Mouse (Mus musculus) embryonic facial prominence, embryonic 15.5 days (tissue): ENCODE data around the gene Cpsf3. TPM values are rescaled to one million over a fixed set of nuclear protein-coding genes. Genes with fewer than 3 reads are reported as not detected.

Source experiments
- ATAC-seq: fragments of 200-750 bp; cut with Nextera tagmentation; 2 replicates; pipeline ENCODE4 v1.8.0; 2017; ENCODE audit warnings: low read depth, moderate TSS enrichment; ENCODE audit not compliant: insufficient number of reproducible peaks, low FRiP score, low TSS enrichment
- H3K27ac ChIP-seq: fragments of 300-500 bp; sonication (generic); replicated peaks from 2 replicates; pipeline ENCODE4 v1.5.1; 2015; ENCODE audit warnings: mild to moderate bottlenecking, inconsistent platforms
- H3K27me3 ChIP-seq: fragments of 300-500 bp; sonication (generic); 2 replicates; pipeline ENCODE4 v1.6.1; 2015; ENCODE audit warnings: inconsistent platforms
- H3K36me3 ChIP-seq: fragments of 300-500 bp; sonication (generic); 2 replicates; pipeline ENCODE4 v1.6.1; 2015; ENCODE audit warnings: mild to moderate bottlenecking, inconsistent platforms
- H3K4me1 ChIP-seq: fragments of 300-500 bp; sonication (generic); 2 replicates; pipeline ENCODE4 v1.6.1; 2015; ENCODE audit warnings: inconsistent platforms
- H3K4me2 ChIP-seq: fragments of 300-500 bp; sonication (generic); replicated peaks from 2 replicates; pipeline ENCODE4 v1.6.1; 2015; ENCODE audit warnings: mild to moderate bottlenecking, inconsistent platforms
- H3K4me3 ChIP-seq: fragments of 300-500 bp; sonication (generic); replicated peaks from 2 replicates; pipeline ENCODE4 v1.5.1; 2015; ENCODE audit warnings: mild to moderate bottlenecking, inconsistent platforms
- H3K9ac ChIP-seq: fragments of 300-500 bp; sonication (generic); 2 replicates; pipeline ENCODE4 v1.6.1; 2015; ENCODE audit warnings: inconsistent platforms
- H3K9me3 ChIP-seq: fragments of 300-500 bp; sonication (generic); replicated peaks from 2 replicates; pipeline ENCODE4 v1.6.1; 2016; ENCODE audit warnings: inconsistent platforms
- WGBS: fragments of 180-500 bp; shearing (Covaris S2); methylation state at CpG from one replicate; pipeline ENCODE4 v1.1.7; 2015; 5-methylcytosine and 5-hydroxymethylcytosine counted together
- polyA plus RNA-seq: library from polyadenylated mRNA; unstranded; fragments of >200 nt; fragmentation: Nextera tagmentation; extraction: Ambion mirVana; gene quantifications from 2 replicates; pipeline ENCODE4 v1.2.1, GENCODE M21; 2015

The Cpsf3 gene
- polyA plus RNA-seq, 1 experiment from 2014 or later: 96.8 TPM

DNA sequence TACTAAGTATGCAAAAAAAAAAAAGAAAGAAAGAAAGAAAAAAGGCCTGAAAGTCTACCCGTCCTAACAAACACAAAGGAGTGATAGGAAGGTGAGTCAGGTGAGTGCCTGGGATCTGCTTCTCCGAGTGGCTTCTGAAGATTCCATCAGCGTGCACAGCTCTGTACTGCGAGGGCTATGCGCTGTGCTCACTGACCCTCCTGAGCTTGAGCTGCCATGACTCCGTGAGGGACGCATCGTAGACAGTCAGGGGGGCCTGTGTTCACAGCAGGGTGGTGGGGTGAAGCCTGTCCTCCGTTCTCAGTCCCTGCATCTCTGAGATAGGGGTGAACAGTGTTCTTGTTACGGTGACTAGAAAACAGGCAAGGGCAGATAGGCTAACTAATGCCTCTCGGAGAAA lies 13.7 kb downstream of the Cpsf3 start:
- Histone ChIP-seq H3K9me3 (no peaks in the 10 kb centered on the region), H3K4me2 (no peak overlapping the region), H3K9ac (no peak overlapping the region), H3K27ac (no peak overlapping the region), H3K4me3 (no peak overlapping the region), H3K4me1 (no peaks in the 10 kb centered on the region), H3K27me3 (no peaks in the 10 kb centered on the region), H3K36me3 (peaks cover 90% of the 10 kb centered on the region)
- 94% methylated on average over 11 of the region's 11 CpGs for WGBS
- no peak for ATAC-seq

DNA sequence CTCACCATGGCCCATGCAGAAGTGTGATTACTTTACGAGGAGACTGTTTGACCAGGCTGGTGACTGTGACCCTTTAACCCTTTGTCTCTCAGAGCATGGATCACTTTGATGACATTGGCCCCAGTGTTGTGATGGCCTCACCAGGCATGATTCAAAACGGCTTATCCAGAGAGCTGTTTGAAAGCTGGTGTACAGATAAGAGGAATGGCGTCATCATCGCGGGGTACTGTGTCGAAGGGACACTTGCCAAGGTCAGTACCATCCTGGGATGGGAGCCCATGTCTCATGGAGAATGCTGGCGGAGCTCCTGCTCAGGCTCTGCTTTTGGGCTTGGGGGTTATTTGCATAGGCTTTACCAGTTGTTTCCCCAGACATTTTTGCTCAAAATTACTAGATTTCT lies 16.1 kb downstream of the Cpsf3 start:
- no peak for ATAC-seq
- no peak overlapping the region for H3K27ac ChIP-seq
- no peak overlapping the region for H3K4me2 ChIP-seq
- no peaks in the 10 kb centered on the region for H3K4me1 ChIP-seq
- no peak overlapping the region for H3K9ac ChIP-seq
- no peaks in the 10 kb centered on the region for H3K27me3 ChIP-seq
- no peaks in the 10 kb centered on the region for H3K9me3 ChIP-seq
- peaks cover 88% of the 10 kb centered on the region for H3K36me3 ChIP-seq
- no peak overlapping the region for H3K4me3 ChIP-seq
- WGBS: 91% methylated on average over 7 of the region's 7 CpGs

DNA sequence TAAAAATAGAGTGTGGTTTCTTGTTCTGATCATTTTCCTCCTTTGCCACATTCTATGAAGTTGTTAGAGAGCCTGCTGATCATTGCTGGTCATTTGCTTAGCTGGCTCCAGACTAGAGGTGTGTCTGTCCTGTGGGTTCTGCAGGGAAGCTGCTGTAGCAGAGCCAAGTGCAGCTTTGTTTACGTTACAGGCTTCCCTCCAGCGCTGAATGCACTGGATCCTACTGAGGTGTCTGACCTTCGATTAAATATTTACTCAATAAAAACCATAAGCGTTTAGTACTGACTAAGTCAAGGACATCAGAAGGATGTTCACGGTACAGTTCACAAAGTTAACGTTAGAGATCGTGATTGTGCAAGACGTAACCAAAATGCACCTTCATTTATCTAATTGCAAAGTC lies 16.7 kb downstream of the Cpsf3 start:
- H3K4me1 ChIP-seq: no peaks in the 10 kb centered on the region
- no peaks in the 10 kb centered on the region for H3K9me3 ChIP-seq
- no peak overlapping the region for H3K27ac ChIP-seq
- H3K27me3 ChIP-seq: no peaks in the 10 kb centered on the region
- peaks cover 88% of the 10 kb centered on the region for H3K36me3 ChIP-seq
- no peak for ATAC-seq
- no peak overlapping the region for H3K4me2 ChIP-seq
- H3K4me3 ChIP-seq: no peak overlapping the region
- WGBS: 83% methylated on average over 8 of the region's 8 CpGs
- no peak overlapping the region for H3K9ac ChIP-seq

DNA sequence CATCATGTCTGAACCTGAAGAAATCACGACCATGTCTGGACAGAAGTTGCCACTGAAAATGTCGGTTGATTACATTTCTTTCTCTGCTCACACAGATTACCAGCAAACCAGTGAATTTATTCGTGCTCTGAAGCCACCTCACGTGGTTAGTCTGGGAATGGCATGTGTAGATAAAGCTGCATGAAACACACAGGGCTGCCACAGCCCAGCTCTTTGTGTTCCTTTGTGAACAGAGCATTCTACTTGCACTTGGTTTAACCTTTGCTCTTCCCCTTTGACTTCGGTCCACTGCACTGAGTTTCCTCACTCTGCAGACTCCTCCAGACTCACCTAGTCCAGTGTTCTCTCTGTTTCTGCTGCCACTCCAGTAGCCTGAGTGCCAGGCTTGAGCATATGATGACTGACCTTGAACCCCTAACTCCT lies 17.2 kb downstream of the Cpsf3 start:
- no peaks in the 10 kb centered on the region for H3K4me1 ChIP-seq
- no peaks in the 10 kb centered on the region for H3K9me3 ChIP-seq
- ATAC-seq: no peak
- H3K9ac ChIP-seq: no peak overlapping the region
- H3K4me2 ChIP-seq: no peak overlapping the region
- H3K27me3 ChIP-seq: no peaks in the 10 kb centered on the region
- no peak overlapping the region for H3K27ac ChIP-seq
- H3K36me3 ChIP-seq: peaks cover 88% of the 10 kb centered on the region
- 85% methylated on average over 5 of the region's 5 CpGs for WGBS
- H3K4me3 ChIP-seq: no peak overlapping the region

DNA sequence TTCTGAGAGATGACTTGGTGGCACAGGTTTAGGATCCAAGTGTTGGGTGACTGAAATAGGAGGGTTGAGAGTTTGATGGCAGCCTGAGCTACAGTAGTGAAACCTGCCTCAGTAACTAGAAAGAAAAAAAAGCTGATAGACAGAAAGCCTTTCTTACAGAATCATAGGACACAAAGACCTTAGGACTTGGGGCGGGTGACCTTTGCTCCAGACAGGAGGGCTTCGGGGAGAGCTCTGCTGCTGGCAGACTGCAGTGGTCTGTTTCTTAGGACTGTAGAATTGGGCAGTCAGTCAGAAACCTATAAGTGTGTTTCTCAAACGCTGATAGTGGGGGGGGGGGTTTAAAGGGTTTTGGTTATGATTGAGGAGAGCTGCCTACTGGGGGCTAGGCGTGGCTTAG lies 20.6 kb downstream of the Cpsf3 start:
- Histone ChIP-seq H3K9ac (no peak overlapping the region), H3K27ac (no peak overlapping the region), H3K4me1 (no peaks in the 10 kb centered on the region), H3K36me3 (peaks cover 92% of the 10 kb centered on the region), H3K27me3 (no peaks in the 10 kb centered on the region), H3K4me2 (no peak overlapping the region), H3K4me3 (no peak overlapping the region), H3K9me3 (no peaks in the 10 kb centered on the region)
- WGBS: 85% methylated on average over 4 of the region's 4 CpGs
- no peak for ATAC-seq

DNA sequence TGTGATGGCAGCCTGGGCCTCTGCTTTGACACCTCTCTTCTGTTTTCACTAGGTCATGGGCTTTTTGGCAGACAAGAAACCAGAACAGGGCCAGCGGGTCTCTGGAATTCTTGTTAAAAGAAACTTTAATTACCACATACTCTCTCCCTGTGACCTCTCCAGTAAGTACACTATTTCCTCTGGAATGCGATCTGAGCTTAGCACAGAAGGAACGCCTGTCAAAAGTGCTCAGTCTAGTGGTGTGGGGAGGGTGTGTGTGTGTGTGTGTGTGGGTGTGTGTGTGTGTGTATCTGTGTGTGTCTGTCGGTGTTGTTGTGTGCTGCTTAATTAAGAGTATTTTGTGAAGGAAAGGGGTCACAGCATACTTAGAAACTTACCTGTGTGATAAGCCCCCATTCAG lies 21.5 kb downstream of the Cpsf3 start:
- no peak overlapping the region for H3K4me2 ChIP-seq
- WGBS: 77% methylated on average over 4 of the region's 4 CpGs
- H3K27ac ChIP-seq: no peak overlapping the region
- H3K36me3 ChIP-seq: peaks cover 93% of the 10 kb centered on the region
- no peaks in the 10 kb centered on the region for H3K4me1 ChIP-seq
- H3K9ac ChIP-seq: no peak overlapping the region
- H3K27me3 ChIP-seq: no peaks in the 10 kb centered on the region
- no peak for ATAC-seq
- no peak overlapping the region for H3K4me3 ChIP-seq
- no peaks in the 10 kb centered on the region for H3K9me3 ChIP-seq

DNA sequence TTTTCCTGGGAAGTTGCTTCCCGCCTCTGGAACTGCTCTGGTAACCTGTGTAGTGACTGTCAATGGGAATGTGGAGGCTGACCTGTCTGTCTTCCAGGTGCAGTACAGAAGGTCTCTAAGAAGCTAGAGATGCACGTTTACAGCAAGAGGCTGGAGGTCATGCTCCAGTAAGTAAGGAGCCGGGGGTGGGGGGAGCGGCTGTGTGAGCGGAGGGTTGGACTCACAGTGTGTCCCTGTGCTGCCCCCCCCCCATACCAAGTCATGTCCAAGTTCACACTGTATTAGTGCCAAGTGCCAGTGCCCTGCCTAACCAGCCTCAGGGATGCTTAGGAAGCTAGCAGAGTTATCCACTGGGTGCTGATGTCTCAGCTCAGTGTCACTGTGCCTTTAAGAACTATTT lies 27.0 kb downstream of the Cpsf3 start:
- H3K4me1 ChIP-seq: peaks cover 4% of the 10 kb centered on the region; the same call in 1 of the 2 replicates
- no peak overlapping the region for H3K4me3 ChIP-seq
- no peak for ATAC-seq
- H3K4me2 ChIP-seq: no peak overlapping the region
- H3K9ac ChIP-seq: no peak overlapping the region
- 84% methylated on average over 5 of the region's 5 CpGs for WGBS
- H3K27me3 ChIP-seq: no peaks in the 10 kb centered on the region
- peaks cover 77% of the 10 kb centered on the region for H3K36me3 ChIP-seq
- H3K27ac ChIP-seq: no peak overlapping the region
- H3K9me3 ChIP-seq: no peaks in the 10 kb centered on the region

DNA sequence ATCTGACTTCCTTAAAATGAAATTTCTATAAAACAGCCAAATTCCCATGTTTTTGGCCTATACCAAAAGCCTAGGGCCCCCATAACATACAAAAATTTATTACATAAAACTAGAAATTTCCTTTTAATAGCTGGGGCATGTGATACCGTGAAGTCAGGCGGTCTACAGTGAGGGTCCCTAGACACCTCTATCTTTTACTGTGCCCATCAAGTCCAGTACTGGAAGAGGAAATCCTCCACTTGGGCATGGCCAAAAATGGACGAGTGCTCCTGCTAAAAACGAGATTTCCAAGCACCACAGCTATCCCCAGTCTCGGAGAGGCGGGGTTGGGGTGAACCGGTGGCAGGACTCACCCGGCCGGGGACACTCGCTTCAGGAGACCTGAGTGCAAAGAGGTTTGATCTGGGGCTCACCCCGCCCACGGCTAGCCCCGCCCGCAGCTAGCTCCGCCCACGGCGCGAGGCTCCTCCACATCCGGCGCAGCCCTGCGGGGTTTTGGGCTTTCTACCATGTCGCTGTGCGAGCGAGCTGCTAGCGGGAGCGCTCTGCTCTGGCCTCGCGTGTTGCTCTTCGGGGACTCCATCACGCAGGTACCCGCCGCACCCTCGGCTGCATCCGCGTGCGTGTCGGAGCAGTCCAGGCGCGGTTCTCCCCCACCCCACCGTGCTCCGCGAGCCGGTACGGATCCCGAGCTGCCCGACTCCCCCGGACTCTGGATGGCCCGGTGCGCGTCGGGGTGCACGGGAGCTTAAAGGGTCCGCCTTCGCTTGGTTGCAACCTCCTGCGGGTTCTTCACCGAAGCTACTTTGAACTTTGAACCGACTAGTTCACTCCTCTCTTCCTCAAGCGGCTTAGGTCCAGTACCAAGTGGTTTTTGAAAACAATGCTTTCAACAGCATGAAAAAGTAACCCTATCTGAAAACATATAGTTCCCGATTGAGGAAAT lies 31.0 kb downstream of the Cpsf3 start, which contains the start of gene Iah1:
Iah1 (plus strand) TSS at position 467 of the 946 bp plus-strand sequence.
- peak within 1 kb of the TSS; percentile 67 for H3K4me2 ChIP-seq
- H3K27me3 ChIP-seq: no peaks in the 10 kb centered on the region
- H3K27ac ChIP-seq: peak within 1 kb of the TSS; percentile 81
- 2% methylated on average over 59 of the region's 59 CpGs for WGBS
- peaks cover 54% of the 10 kb centered on the region for H3K36me3 ChIP-seq
- peak within 1 kb of the TSS; percentile 61 for H3K9ac ChIP-seq
- H3K9me3 ChIP-seq: no peaks in the 10 kb centered on the region
- peaks cover 8% of the 10 kb centered on the region; the same call in 1 of the 2 replicates for H3K4me1 ChIP-seq
- peak within 1 kb of the TSS; percentile 73 for H3K4me3 ChIP-seq
- peak; percentile 92 for ATAC-seq

DNA sequence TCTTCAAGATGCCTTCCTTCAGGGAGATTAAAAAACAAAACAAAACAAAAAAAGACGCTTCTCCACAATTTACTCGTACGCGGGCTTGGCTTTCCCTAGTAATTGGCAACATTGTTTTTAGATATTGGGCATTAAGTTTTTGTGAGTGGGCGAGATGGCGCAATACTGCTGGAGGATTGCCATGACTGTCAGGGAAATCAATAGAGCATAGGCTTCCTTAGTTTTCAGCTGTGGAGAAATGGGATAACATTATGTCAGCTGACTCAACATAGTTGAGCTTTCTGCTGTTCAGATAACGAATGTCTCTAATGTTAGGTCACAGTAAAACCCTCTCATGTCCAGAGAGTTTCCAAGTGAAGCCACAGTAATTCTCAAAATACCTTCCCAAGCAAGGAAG lies 31.7 kb downstream of the Cpsf3 start:
- Histone ChIP-seq H3K27ac (peak overlapping the region; percentile 81; the same call in 1 of the 2 replicates), H3K4me2 (peak overlapping the region; percentile 67), H3K4me1 (peaks cover 8% of the 10 kb centered on the region; the same call in 1 of the 2 replicates), H3K36me3 (peaks cover 52% of the 10 kb centered on the region), H3K9ac (peak overlapping the region; percentile 61; the same call in 1 of the 2 replicates), H3K9me3 (no peaks in the 10 kb centered on the region), H3K27me3 (no peaks in the 10 kb centered on the region), H3K4me3 (peak overlapping the region; percentile 73)
- WGBS: 21% methylated on average over 7 of the region's 7 CpGs
- ATAC-seq: no peak

DNA sequence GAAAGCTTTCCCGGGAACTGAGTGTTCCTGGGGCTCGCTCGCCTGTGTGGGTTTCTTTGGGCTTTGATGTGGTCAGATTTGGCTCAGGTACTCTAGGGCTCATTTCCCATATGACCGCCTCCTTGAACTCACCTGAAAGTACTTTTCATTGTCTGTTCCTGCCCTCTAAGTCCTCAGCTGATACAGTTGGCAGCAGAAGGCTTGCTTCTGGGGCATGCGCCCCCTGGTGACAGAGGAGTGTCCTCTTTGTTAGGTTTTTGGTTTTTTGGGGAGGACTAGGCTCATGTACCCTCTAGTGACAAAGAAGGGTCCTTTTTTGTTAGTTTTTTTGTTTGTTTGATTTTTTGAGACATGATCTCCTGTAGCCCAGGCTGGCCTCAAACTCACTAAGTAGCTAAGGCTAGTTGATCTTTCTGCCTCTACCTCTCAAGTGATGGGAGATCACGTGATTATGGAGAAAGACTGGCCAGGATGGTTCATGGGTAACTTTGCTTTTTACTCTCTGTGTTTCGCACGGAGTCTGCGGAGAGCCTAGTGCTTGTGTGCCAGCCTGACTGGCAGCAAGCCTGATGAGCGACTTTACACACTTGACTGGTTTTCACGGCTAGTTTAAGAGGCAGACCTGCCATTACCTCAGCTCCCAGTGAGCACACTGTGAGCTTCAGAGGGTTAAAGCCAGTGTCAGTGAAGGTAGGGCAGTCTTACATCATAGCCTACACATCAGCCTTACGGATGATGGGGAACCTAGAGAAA lies 33.1 kb downstream of the Cpsf3 start:
- WGBS: 77% methylated on average over 12 of the region's 12 CpGs
- Histone ChIP-seq H3K4me3 (no peak overlapping the region), H3K36me3 (peaks cover 56% of the 10 kb centered on the region), H3K27me3 (no peaks in the 10 kb centered on the region), H3K9ac (no peak overlapping the region), H3K9me3 (no peaks in the 10 kb centered on the region), H3K4me1 (peaks cover 8% of the 10 kb centered on the region; the same call in 1 of the 2 replicates), H3K4me2 (no peak overlapping the region), H3K27ac (no peak overlapping the region)
- no peak for ATAC-seq

DNA sequence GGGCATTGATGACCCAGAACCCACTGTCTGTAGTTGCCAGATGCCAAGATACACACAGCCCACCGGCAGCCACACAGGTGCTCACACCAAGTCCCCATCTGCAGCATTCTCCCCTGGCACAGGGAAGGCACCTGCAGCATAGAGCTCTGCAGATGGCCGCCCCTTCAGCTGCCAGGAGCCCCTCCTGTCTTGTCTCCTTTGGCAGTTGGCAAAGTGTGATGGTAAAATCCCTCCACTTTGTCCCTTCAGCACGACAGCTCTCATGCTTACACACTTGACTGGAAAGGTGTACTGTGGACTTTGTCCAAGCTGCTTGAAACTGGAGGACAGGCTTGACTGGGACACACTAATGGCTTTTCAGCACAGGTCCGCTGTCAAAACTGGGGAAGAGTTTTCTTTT lies 35.1 kb downstream of the Cpsf3 start:
- H3K9ac ChIP-seq: no peak overlapping the region
- no peak overlapping the region for H3K4me2 ChIP-seq
- ATAC-seq: no peak
- WGBS: 80% methylated on average over 4 of the region's 4 CpGs
- peaks cover 52% of the 10 kb centered on the region for H3K36me3 ChIP-seq
- H3K9me3 ChIP-seq: no peaks in the 10 kb centered on the region
- no peak overlapping the region for H3K27ac ChIP-seq
- no peaks in the 10 kb centered on the region for H3K27me3 ChIP-seq
- peaks cover 8% of the 10 kb centered on the region; the same call in 1 of the 2 replicates for H3K4me1 ChIP-seq
- no peak overlapping the region for H3K4me3 ChIP-seq
